Mouse (Mus musculus): Measurements from ENCODE around the gene Crip2.
A peak's percentile ranks its signal among the peaks of the same experiment; 100 is the strongest.

GRCm38 (mm10) chr12:113144001-113144756 lies 4.1 kb downstream of the Crip2 start:
- TF ChIP-seq POLR2A (IDR thresholded peaks at IDR 0.05; ENCODE audit: control insufficient read depth, low read depth, low read length) (no peak), CTCF (IDR thresholded peaks at IDR 0.05; ENCODE audit: control insufficient read depth, insufficient read depth, insufficient replicate concordance, low read depth, low read length) (peak; percentile 73)
